Mouse (Mus musculus): ENCODE results near the gene Clec4f. TPM values are rescaled to one million over a fixed set of nuclear protein-coding genes. Genes with fewer than 3 reads are reported as not detected.
"Not testable (repeated sequence)": the region's sequence is repeated elsewhere in the genome, so short reads cannot be mapped to it uniquely, and the experiment has no call there.

Clec4f gene
- polyA plus RNA-seq, 1 experiment from 2014 or later: not detected

DNA sequence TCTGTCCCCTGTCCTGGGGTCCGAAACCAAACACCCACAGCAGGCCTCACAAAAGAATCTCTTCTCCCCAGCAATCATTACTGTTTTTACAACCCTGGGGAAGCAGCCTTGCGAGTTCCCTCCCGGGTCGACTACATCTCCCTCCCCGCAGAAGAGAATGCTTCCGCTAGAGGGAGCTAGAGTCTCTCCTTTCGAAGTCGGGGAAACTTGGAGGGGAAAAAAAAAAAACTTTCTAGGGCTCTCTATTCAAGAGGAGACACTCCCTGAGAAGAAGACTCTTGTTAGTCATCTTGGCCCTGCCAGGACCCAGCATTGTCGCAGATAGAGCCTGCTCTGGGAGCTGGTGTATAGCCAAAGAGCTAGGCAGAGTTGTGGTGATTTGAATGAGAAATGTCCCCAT, 37.8 kb upstream of the Clec4f start:
- Histone ChIP-seq H3K9me3 (no peaks in the 10 kb centered on the region), H3K36me3 (no peaks in the 10 kb centered on the region), H3K4me1 (replicated peaks) (peaks cover 12% of the 10 kb centered on the region), H3K27ac (no peak overlapping the region), H3K4me2 (0 out of 2 replicates have a peak overlapping the region, but pooled peaks have one; percentile 13), H3K4me3 (replicated peaks) (0 out of 2 replicates have a peak overlapping the region, but pooled peaks have one; percentile 10), H3K27me3 (peaks cover 99% of the 10 kb centered on the region), H3K9ac (replicated peaks) (no peak overlapping the region)
- 1% methylated on average over 9 of the region's 9 CpGs for WGBS
- no peak for ATAC-seq (ENCODE audit: insufficient number of reproducible peaks, insufficient read depth, low FRiP score, low TSS enrichment, low read depth)

DNA sequence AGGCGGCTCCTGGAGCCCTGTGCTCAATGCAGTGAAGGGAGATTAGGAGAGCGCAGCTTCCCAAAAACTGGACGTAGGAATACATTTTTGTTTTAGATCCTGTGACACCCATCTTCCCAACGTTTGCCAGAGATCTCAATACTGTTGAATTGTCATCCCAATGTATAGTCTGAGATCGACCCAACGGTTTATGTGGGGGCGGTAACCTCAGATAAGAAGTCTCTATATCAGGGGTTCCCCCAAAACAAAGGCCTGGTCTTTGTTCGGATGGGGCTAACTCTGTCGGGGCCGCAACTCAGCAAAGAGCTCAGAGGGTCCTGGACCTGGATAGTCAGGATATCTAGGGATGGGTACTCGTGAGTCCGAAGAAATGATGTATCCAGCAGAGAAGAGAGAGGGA, 37.0 kb upstream of the Clec4f start:
- Histone ChIP-seq H3K27ac (no peak overlapping the region), H3K4me2 (no peak overlapping the region), H3K4me1 (replicated peaks) (peaks cover 11% of the 10 kb centered on the region), H3K36me3 (no peaks in the 10 kb centered on the region), H3K27me3 (peaks cover 95% of the 10 kb centered on the region), H3K9me3 (no peaks in the 10 kb centered on the region), H3K9ac (replicated peaks) (no peak overlapping the region), H3K4me3 (replicated peaks) (no peak overlapping the region)
- ATAC-seq (ENCODE audit: insufficient number of reproducible peaks, insufficient read depth, low FRiP score, low TSS enrichment, low read depth): no peak
- 3% methylated on average over 12 of the region's 12 CpGs for WGBS

GRCm38 (mm10) chr6:83690936-83691335, 34.9 kb upstream of the Clec4f start:
- no peak overlapping the region for H3K9ac ChIP-seq (replicated peaks)
- H3K27me3 ChIP-seq: peaks cover 91% of the 10 kb centered on the region
- 64% methylated on average over 2 of the region's 2 CpGs for WGBS
- H3K27ac ChIP-seq: no peak overlapping the region
- H3K9me3 ChIP-seq: no peaks in the 10 kb centered on the region
- ATAC-seq (ENCODE audit: insufficient number of reproducible peaks, insufficient read depth, low FRiP score, low TSS enrichment, low read depth): no peak; the same call in 1 of the 2 replicates
- H3K4me3 ChIP-seq (replicated peaks): no peak overlapping the region
- no peak overlapping the region for H3K4me2 ChIP-seq
- no peaks in the 10 kb centered on the region for H3K36me3 ChIP-seq
- H3K4me1 ChIP-seq (replicated peaks): no peaks in the 10 kb centered on the region

GRCm38 (mm10) chr6:83690277-83690676, 34.3 kb upstream of the Clec4f start:
- no peak overlapping the region for H3K4me3 ChIP-seq (replicated peaks)
- WGBS: 26% methylated on average over 5 of the region's 5 CpGs
- no peaks in the 10 kb centered on the region for H3K9me3 ChIP-seq
- H3K27me3 ChIP-seq: peaks cover 90% of the 10 kb centered on the region
- H3K4me1 ChIP-seq (replicated peaks): no peaks in the 10 kb centered on the region
- no peak overlapping the region for H3K27ac ChIP-seq
- ATAC-seq (ENCODE audit: insufficient number of reproducible peaks, insufficient read depth, low FRiP score, low TSS enrichment, low read depth): no peak
- H3K36me3 ChIP-seq: no peaks in the 10 kb centered on the region
- no peak overlapping the region for H3K4me2 ChIP-seq
- no peak overlapping the region for H3K9ac ChIP-seq (replicated peaks)

- Histone ChIP-seq H3K4me3 (replicated peaks) (no peak overlapping the region), H3K36me3 (no peaks in the 10 kb centered on the region), H3K9ac (replicated peaks) (no peak overlapping the region), H3K4me1 (replicated peaks) (no peaks in the 10 kb centered on the region), H3K27ac (no peak overlapping the region), H3K9me3 (no peaks in the 10 kb centered on the region), H3K27me3 (peaks cover 84% of the 10 kb centered on the region), H3K4me2 (no peak overlapping the region)
- WGBS: 81% methylated on average over 4 of the region's 4 CpGs
- no peak for ATAC-seq (ENCODE audit: insufficient number of reproducible peaks, insufficient read depth, low FRiP score, low TSS enrichment, low read depth)
Measured at GRCm38 (mm10) chr6:83689374-83689773, 33.4 kb upstream of the Clec4f start.

- Histone ChIP-seq H3K27ac (no peak within 1 kb of the TSS), H3K9ac (replicated peaks) (no peak within 1 kb of the TSS), H3K4me2 (no peak within 1 kb of the TSS), H3K36me3 (no peaks in the 10 kb centered on the region), H3K27me3 (peaks cover 21% of the 10 kb centered on the region; the same call in 1 of the 2 replicates), H3K4me1 (replicated peaks) (no peaks in the 10 kb centered on the region), H3K9me3 (no peaks in the 10 kb centered on the region), H3K4me3 (replicated peaks) (no peak within 1 kb of the TSS)
- ATAC-seq (ENCODE audit: insufficient number of reproducible peaks, insufficient read depth, low FRiP score, low TSS enrichment, low read depth): no peak
- 69% methylated on average over 4 of the region's 4 CpGs for WGBS
Measured at GRCm38 (mm10) chr6:83677757-83678156, 21.8 kb upstream of the Clec4f start, which contains the start of gene Cd207. Gene Cd207 (minus strand): TSS chr6:83677857.

GRCm38 (mm10) chr6:83673395-83673794, 17.4 kb upstream of the Clec4f start:
- Histone ChIP-seq H3K4me2 (no peak overlapping the region), H3K27me3 (peaks cover 7% of the 10 kb centered on the region; the same call in 1 of the 2 replicates), H3K4me3 (replicated peaks) (no peak overlapping the region), H3K27ac (no peak overlapping the region), H3K4me1 (replicated peaks) (no peaks in the 10 kb centered on the region), H3K9me3 (no peaks in the 10 kb centered on the region), H3K36me3 (no peaks in the 10 kb centered on the region), H3K9ac (replicated peaks) (no peak overlapping the region)
- no peak for ATAC-seq (ENCODE audit: insufficient number of reproducible peaks, insufficient read depth, low FRiP score, low TSS enrichment, low read depth)
- 7% methylated on average over 4 of the region's 4 CpGs for WGBS

DNA sequence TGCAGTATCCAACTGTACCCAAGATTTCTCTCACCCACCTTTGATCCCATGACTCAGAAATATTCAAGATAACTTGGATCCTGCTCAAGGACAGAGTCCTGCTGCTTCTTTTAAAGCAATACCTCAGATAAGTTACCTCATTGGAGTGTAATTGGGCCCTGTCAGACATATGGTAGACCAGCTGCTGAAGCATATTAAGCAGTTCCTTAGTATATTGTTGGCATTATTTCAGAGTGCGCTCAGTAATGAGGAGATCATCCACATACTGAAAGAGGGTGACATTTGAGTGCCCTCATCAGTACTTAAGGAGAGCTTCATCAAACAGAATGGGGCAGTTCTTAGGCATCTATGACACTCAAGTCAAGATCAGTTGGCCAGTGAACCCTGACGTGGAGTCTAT, 9.0 kb upstream of the Clec4f start:
- Histone ChIP-seq H3K9me3 (no peaks in the 10 kb centered on the region), H3K36me3 (no peaks in the 10 kb centered on the region), H3K4me1 (replicated peaks) (no peaks in the 10 kb centered on the region), H3K4me3 (replicated peaks) (no peak overlapping the region), H3K4me2 (no peak overlapping the region), H3K27me3 (no peaks in the 10 kb centered on the region), H3K27ac (no peak overlapping the region), H3K9ac (replicated peaks) (no peak overlapping the region)
- WGBS: 90% methylated on average over 2 of the region's 2 CpGs
- ATAC-seq (ENCODE audit: insufficient number of reproducible peaks, insufficient read depth, low FRiP score, low TSS enrichment, low read depth): no peak

- Histone ChIP-seq H3K9me3 (no peaks in the 10 kb centered on the region), H3K4me2 (no peak overlapping the region), H3K27ac (no peak overlapping the region), H3K36me3 (no peaks in the 10 kb centered on the region), H3K4me1 (replicated peaks) (no peaks in the 10 kb centered on the region), H3K27me3 (no peaks in the 10 kb centered on the region), H3K9ac (replicated peaks) (no peak overlapping the region), H3K4me3 (replicated peaks) (no peak overlapping the region)
- no peak for ATAC-seq (ENCODE audit: insufficient number of reproducible peaks, insufficient read depth, low FRiP score, low TSS enrichment, low read depth)
- 71% methylated on average over 4 of the region's 4 CpGs for WGBS
Measured at GRCm38 (mm10) chr6:83660821-83661220, 4.8 kb upstream of the Clec4f start.

DNA sequence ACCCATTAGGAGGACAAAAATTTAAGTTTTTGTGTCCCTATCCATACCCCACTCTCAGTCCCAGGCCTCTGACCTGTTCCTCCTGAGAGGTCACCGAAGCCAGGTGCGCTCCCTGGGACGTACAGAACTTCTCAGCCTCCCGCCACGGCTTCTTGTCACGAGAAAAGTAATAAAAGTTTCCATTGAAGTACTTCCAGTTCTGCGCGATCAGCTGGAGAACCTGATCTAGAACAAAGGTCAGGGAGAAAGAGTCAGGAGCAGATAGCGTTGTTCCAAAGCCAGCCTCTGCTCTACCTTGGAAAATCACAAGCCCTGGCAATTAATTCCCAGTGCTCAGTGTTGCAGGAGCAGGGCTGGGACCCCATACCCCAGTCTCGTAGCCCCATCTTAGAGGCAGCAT, 9.3 kb downstream of the Clec4f start:
- Histone ChIP-seq H3K4me3 (replicated peaks) (no peak overlapping the region), H3K27ac (no peak overlapping the region), H3K36me3 (no peaks in the 10 kb centered on the region), H3K27me3 (peaks cover 10% of the 10 kb centered on the region), H3K4me2 (no peak overlapping the region), H3K9me3 (no peaks in the 10 kb centered on the region), H3K4me1 (replicated peaks) (no peaks in the 10 kb centered on the region; the same call in 1 of the 2 replicates), H3K9ac (replicated peaks) (no peak overlapping the region)
- WGBS: 84% methylated on average over 10 of the region's 10 CpGs
- no peak for ATAC-seq (ENCODE audit: insufficient number of reproducible peaks, insufficient read depth, low FRiP score, low TSS enrichment, low read depth)

DNA sequence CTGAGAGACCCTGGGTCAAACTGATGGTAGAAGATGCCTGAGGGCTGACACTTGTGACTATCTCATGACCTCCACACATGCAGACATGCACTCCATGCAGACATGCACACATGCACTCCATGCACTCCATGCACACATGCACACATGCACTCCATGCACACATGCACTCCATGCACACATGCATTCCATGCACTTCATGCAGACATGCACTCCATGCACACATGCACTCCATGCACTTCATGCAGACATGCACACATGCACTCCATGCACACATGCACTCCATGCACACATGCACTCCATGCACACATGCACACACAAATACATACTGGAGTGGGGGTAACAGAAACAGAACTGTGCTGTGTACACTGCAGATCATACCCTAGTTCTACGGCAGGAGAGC, 20.7 kb downstream of the Clec4f start:
- H3K36me3 ChIP-seq: no peaks in the 10 kb centered on the region
- H3K9me3 ChIP-seq: no peaks in the 10 kb centered on the region
- H3K4me2 ChIP-seq: no peak overlapping the region
- H3K4me1 ChIP-seq (replicated peaks): no peaks in the 10 kb centered on the region
- ATAC-seq (ENCODE audit: insufficient number of reproducible peaks, insufficient read depth, low FRiP score, low TSS enrichment, low read depth): no peak
- H3K27me3 ChIP-seq: peaks cover 6% of the 10 kb centered on the region; the same call in 1 of the 2 replicates
- 68% methylated on average over 1 of the region's 1 CpGs for WGBS
- no peak overlapping the region for H3K27ac ChIP-seq
- no peak overlapping the region for H3K4me3 ChIP-seq (replicated peaks)
- no peak overlapping the region for H3K9ac ChIP-seq (replicated peaks)

DNA sequence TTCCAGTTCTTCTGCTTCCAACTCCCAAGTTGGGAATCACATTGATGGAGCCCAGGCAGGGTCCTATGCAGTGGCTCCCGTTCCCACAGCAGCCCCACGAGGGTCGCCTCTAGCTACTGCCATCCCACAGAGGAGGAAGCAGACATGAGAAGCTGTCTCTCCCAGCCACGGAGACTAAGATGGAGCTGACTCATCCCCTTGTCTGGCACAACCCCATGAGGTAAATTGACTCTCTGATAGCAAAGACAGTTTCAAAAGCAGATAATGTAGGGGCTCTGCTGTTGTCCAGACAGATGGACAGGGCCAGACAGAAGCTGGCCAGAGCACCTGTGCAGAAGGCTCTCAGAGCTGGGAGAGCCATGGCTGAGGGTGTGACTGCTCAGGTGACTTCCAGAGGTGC, 21.4 kb downstream of the Clec4f start:
- H3K27ac ChIP-seq; H3K9me3 ChIP-seq; H3K4me2 ChIP-seq; H3K36me3 ChIP-seq; H3K4me3 ChIP-seq (replicated peaks); H3K4me1 ChIP-seq (replicated peaks); ATAC-seq (ENCODE audit: insufficient number of reproducible peaks, insufficient read depth, low FRiP score, low TSS enrichment, low read depth); H3K27me3 ChIP-seq; H3K9ac ChIP-seq (replicated peaks): not testable (repeated sequence)
- 66% methylated on average over 4 of the region's 4 CpGs for WGBS
